Mouse (Mus musculus) embryo, embryonic 10 days (tissue): ENCODE results near the gene Traf6.
A peak's percentile ranks its signal among the peaks of the same experiment; 100 is the strongest.

Experiments used
- DNase-seq: peaks from one replicate; pipeline ENCODE4 v3.0.0-alpha.2; 2015; ENCODE audit warnings: low spot score

The Traf6 gene

GRCm38 (mm10) chr2:101678236-101679021 is at the start of gene Traf6:
TSS of gene Traf6 (plus strand) at chr2:101678429.
- DNase-seq, result peak; percentile 87

DNA sequence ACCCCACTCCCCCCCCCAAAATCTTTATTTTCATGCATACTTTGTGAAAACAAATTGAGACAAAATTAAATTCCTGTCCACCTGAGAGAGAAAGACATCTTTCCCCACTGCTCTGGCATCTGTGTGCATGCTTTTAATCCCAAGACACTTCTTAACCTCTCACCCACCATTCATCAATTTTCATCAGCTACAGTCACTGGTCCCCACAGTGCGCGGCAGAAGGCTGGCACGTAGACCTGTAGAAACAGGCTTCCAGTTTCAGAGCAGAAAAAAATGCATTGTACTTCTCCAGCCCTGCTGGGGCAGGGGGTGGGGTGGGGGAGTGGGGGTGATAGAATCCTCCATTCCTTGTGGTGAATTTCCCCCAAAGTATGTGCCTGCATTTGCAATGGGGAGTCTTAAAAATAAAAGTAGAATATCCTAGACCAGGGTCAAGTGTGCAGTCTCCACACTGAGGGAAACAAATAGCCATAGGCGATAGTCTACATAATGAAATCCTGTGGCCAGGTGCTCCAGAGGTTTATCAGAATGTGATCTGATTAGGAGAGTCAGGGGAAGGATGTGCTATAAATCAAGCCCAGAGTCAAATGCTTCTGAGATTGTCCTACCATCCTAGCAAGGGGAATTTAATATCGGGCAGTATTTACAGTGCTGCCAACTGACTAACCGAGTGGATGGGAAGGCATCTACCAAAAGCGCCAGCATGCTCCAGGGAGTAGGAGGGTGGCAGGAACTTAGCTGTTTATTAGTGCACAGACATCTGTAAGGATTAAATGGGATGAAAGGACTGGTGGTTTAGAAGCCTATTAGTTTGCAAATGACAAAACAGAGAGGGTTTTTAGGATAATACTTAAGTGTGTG is 39.0 kb upstream of the Traf6 start:
- DNase-seq, result peak; percentile 56

- no peak for DNase-seq
Measured at GRCm38 (mm10) chr2:101639840-101640350, 38.3 kb upstream of the Traf6 start.

- DNase-seq, result no peak
Measured at GRCm38 (mm10) chr2:101645841-101646240, 32.4 kb upstream of the Traf6 start.

- no peak for DNase-seq
Measured at GRCm38 (mm10) chr2:101648361-101648760, 29.9 kb upstream of the Traf6 start.

DNA sequence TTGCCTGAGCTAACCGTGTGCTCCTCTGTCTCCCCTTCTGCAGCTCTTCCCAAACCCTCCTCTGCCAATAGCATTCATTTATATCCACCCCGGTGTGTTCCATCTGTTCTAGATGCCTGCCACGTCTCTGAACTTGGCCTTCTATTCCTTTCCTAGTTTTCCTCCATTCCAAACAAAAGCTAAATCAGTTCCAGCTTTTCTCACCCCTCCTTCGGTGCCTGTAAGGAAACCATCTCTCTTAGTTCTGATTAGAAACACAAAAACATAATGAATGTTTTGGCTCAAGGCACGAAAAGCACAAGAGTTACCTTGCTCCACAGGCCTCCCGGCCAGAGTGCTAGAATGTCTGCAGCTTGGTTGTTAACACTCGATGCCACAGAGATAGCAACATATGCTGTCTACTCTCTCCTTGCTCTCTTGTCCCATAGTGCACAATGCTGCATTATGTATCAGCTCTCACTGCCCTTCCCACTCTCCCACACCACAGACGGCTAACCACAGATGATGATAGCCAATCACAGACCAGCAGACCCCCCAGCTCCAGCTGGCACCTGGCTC is 29.0 kb upstream of the Traf6 start, which contains the start of the genes Rag1 and B230118H07Rik:
Rag1 (minus strand) TSS at position 388 of the 558 bp plus-strand sequence.
B230118H07Rik (minus strand) TSS at position 419 of the 558 bp plus-strand sequence.
- no peak for DNase-seq

GRCm38 (mm10) chr2:101650446-101650845 is 27.8 kb upstream of the Traf6 start:
- DNase-seq, result no peak

DNA sequence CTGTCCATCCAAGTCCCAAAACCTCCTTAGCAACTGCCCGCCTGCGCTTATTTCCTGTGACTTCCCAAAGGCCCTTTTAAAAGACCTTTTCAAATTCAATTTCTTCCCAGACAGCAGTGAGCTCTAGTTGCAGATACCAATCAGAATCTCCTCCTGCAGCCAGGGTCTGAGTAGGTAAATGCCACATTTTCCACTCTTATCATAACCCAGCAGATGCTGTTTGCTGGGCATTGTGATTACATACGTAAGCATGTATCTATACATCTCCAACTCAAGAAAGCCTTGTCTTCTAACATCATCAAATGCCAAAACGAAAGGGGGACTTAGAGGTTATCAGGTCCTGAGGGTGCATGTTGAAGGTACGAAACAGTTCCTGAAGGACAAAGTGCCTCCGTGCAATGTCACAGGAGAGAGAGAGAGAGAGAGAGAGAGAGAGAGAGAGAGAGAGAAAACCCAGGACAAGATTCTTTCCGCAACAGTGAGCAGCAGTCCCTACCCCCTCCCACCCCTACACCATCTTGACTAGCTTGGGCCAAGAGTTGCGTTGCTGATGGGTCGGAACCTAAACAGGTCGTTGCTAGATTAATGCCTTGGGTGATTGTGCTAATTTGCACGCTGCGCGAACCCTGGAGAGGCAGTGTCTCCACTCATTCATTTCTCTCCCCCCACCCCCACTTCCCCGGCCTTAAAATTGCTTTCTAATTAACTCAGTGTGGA is 25.9 kb upstream of the Traf6 start:
- no peak for DNase-seq

- peak; percentile 85 for DNase-seq
Measured at GRCm38 (mm10) chr2:101652921-101653597, 25.2 kb upstream of the Traf6 start.

GRCm38 (mm10) chr2:101660536-101660935 is 17.7 kb upstream of the Traf6 start:
- no peak for DNase-seq

- DNase-seq, result peak; percentile 92
Measured at GRCm38 (mm10) chr2:101665058-101665702, 13.0 kb upstream of the Traf6 start.

- DNase-seq, result no peak
Measured at GRCm38 (mm10) chr2:101665703-101666092, 12.5 kb upstream of the Traf6 start.

- DNase-seq, result no peak
Measured at GRCm38 (mm10) chr2:101668751-101669150, 9.5 kb upstream of the Traf6 start.

DNA sequence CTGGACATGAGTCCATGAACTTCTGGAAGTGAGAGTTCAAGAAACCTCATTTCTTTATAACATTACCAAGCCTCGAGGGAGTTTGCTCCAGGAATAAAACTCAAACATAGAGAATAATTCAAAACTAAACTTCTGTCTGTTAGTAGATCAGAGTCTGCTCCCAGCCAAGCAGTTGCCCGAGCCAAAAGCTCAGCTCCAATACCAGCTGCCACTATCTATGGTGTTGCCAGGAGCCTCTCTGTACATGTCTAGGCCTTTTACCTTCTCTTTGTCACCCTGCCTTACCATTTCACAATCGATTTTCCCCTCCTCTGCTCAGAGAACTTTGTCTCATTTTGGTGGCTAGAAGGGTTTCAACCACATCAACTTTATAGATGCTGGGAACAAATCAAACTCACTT is 4.7 kb upstream of the Traf6 start:
- no peak for DNase-seq

GRCm38 (mm10) chr2:101679164-101679784 is 1.0 kb downstream of the Traf6 start:
- peak; percentile 35 for DNase-seq

DNA sequence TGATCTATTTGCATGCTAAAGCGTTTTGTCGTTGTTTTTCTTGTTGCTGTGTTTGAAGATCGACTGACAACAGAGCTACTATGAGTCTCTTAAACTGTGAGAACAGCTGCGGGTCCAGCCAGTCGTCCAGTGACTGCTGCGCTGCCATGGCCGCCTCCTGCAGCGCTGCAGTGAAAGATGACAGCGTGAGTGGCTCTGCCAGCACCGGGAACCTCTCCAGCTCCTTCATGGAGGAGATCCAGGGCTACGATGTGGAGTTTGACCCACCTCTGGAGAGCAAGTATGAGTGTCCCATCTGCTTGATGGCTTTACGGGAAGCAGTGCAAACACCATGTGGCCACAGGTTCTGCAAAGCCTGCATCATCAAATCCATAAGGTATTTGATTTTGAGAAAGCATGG is 6.2 kb downstream of the Traf6 start:
- no peak for DNase-seq

GRCm38 (mm10) chr2:101688011-101688410 is 9.8 kb downstream of the Traf6 start:
- DNase-seq, result no peak

GRCm38 (mm10) chr2:101690252-101690827 is 12.1 kb downstream of the Traf6 start:
- DNase-seq, result no peak

GRCm38 (mm10) chr2:101693043-101693442 is 14.8 kb downstream of the Traf6 start:
- no peak for DNase-seq
